Mouse (Mus musculus) gastrocnemius, adult 8-10 months (tissue): ENCODE results near the gene Mt1. TPM values are rescaled to one million over a fixed set of nuclear protein-coding genes. Genes with fewer than 3 reads are reported as not detected.

Experiments used
- DNase-seq, 2 experiments: peaks; one replicate each; pipeline ENCODE4 v3.0.0; 2022; ENCODE audit warnings: low spot score in 2 of 2
- total RNA-seq, 4 experiments: library from RNA; stranded (reverse); gene quantifications; 2 replicates each; pipeline ENCODE4 v1.2.4; 2022

Mt1 gene
- total RNA-seq, 4 experiments from 2014 or later, result 11.7 to 74.5 (median 17.7) TPM

DNA sequence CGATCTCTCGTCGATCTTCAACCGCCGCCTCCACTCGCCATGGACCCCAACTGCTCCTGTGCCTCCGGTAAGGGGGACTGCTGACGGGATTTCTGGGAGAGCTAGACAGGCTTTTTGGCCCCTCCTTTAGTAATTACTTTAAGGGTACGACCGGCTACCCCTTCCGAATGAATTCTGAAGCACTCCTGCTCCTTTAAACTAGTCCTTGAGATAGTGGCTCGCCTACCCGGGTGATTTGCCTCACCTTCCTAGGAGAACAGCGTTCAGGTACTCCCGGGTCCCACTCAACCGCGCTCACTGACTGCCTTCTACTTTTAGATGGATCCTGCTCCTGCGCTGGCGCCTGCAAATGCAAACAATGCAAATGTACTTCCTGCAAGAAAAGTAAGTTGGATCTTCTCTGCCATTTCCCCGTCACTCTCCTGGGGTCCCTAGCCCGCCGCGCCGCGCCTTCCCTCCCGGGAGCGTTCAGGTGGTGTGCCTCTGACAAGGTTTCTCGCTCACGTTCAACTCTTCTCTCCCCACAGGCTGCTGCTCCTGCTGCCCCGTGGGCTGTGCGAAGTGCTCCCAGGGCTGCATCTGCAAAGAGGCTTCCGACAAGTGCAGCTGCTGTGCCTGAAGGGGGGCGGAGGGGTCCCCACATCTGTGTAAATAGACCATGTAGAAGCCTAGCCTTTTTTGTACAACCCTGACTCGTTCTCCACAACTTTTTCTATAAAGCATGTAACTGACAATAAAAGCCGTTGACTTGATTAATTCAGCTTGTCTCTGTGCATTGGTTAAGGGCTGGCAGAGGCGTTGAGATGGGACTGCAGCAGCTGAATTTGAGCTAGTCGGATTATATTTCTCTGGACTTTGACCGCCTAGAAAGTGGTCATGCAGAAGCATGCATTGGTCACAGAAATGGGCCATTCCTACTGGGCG is 5.8 kb upstream of the Mt1 start:
- no peak for DNase-seq

DNA sequence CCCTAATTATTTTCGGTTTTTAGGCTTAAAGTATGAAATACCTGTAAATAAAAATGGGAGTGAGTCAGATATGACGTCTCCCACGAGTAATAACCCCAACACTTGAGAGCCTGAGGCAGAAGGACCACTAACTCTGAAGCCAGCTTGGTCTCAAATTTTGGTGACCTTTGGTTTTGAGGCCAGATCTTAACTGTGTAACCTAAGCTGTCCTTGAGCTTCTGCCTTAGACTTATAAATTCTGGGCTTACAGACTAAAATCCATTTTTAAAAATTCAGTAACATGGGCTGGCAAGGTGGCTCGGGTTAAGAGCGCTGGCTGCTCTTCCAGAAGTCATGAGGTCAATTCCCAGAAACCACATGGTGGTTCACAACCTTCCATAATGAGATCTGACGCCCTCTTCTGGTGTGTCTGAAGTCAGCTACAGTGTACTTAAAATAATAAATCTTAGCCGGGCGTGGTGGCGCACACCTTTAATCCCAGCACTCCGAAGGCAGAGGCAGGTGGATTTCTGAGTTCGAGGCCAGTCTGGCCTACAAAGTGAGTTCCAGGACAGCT is 5.0 kb upstream of the Mt1 start:
- no peak for DNase-seq

DNA sequence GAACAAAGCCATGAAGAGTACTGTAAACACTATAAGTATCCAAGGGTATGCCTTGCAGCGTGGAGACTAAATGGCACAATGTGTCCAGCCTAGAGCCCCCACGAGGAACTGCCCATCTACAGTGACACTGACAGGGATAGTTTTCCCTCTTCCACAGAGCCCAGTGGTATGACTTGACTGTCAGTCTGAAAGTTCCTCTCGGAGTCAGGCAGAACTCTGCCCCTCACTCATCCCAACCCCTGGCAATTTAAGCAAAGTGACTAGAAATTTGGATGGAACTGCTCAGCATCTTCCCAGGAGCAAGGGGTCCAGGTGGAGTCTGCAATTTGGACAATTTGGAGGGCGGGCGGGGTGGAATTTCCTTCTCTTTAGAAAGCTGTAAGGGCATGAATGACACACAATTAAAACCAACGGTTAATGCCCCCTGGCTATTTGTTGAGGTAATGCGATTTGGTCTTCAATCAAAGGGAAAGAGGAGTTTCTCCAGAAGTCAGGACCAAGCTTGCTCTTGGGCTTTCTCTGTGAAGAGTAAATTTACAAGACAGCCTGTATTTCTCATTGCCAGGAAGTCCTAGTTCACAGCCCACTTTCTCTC is 4.2 kb upstream of the Mt1 start:
- DNase-seq, result no peak

DNA sequence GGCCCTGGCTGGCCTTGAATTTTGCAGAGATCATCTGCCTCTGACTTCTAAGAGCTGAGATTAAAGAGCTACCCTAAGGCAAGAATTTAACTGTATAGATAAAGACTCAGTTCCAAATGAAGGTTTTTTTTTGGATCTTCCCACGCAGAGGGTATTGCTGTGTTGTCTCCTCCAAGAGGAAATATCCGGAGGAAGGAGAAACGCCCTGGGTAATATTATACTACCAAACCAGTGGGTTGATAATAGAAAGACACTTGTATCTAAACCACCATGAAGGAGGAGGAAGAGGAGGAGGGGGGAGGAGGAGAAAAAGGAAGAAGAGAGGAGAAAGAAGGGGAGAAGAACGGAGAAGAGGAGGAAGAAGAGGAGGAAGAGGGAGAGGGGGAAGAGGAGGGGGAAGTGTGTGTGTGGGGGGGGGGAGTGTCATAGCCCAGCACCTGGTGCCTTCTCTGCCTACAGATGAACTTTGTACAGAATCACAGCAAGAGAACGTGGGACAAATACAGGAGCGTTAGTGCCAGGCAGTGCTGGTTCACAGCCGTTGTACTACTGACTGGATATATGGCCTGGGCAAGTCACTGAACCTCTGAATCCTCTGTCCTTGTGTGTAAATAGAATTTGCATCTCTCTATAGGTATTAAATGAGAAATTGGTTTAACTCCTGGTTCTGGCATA is 1.0 kb upstream of the Mt1 start:
- no peak for DNase-seq

DNA sequence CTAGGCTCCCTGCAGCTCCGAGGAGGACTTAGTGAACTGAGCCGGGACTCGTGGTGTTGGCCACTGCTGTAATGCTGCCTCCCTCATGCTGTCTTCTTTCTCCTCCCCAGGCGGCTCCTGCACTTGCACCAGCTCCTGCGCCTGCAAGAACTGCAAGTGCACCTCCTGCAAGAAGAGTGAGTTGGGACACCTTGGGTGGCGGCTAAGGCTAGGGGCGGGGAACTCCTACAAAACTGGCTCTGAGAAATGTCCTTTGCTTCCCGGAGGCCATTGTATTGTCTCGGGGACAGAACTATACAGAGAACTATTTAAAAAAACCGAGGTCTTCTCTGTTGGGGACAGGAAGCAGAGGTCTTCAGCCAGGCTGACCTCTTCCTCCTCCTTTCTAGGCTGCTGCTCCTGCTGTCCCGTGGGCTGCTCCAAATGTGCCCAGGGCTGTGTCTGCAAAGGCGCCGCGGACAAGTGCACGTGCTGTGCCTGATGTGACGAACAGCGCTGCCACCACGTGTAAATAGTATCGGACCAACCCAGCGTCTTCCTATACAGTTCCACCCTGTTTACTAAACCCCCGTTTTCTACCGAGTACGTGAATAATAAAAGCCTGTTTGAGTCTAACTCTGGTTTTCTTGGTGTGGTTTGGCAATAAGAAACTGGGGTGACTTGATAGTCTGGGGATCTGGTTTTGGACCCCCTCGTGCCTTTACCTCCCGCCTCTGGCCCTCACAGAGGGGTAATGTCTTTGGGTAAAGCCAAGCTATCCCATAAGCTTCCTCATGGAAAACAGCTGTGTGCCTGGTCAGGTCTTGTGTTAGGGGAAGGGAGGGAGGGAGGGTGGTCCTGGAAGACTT is 1.1 kb downstream of the Mt1 start:
- no peak for DNase-seq

DNA sequence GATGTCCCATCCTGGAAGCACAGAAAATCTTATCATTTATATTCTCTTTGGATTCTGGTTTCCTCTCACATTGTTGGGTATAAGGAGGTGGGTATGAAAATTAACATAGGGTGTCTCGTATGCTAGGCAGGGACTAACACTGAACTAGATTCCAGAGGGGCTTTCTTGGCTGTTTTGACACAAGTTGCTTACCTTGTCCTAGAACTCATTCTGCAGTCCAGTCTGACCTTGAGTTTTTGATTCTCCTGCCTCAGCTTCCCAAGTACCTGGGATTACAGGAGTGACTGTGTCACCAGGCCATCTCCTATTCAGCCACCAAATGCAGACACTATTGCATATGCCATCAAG is 1.7 kb downstream of the Mt1 start:
- no peak for DNase-seq

DNA sequence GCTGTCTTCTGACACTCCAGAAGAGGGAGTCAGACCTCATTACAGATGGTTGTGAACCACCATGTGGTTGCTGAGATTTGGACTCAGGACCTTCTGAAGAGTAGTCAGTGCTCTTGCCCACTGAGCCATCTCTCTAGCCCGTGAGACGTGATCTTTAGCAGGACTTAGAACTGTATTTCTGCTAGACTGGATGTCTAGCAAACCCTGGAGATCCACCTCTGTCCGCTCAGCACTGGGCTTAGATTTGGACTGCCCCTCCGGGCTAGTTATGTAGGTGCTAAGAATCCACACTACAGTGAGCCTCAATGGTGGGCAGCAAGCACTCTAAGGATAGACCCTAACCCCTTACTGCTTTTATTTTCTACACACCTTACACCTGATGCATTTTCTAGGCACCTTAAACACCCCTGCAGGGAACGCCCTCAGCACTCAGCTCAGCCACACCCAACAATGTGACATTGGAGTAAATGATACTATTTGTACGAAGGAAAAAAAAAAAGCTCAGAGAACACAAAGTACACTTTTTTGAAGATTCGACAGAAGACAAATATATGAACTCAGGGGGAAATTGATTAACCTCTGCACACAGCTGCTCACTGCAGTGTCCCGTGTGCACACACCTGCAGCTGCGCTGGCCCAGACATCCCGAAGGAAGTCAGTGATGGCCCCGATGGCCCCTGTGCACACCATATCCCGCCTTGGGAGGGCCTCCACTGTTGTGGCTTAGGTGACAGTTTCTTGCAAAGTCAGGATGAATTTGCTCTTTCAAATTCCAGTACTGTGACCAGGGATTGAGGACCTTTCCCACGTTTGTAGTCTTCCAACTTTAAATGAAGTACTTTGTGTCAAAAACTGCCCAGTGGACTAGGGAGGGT is 3.4 kb downstream of the Mt1 start:
- DNase-seq, result no peak

DNA sequence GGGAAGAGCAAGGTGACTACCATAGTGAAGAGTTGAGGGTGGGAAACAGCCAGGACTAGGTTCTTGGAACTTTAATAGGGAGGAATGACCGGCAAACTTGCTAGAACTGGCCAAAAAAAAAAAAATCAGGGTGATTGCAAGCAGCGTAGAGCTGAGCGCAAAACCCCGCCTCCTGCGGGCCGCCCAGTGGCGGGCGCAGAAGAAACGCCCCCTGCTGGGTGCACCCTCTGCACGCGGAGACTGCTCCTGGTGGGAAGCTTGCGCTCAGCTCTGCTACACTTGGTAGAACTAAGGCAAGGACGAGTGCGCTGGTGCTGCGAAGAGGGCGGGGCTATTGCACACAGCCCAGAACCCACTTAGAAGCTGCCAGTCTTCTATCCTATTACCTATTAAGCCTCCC is 4.2 kb downstream of the Mt1 start:
- peak; percentile 54 to 69 for DNase-seq

DNA sequence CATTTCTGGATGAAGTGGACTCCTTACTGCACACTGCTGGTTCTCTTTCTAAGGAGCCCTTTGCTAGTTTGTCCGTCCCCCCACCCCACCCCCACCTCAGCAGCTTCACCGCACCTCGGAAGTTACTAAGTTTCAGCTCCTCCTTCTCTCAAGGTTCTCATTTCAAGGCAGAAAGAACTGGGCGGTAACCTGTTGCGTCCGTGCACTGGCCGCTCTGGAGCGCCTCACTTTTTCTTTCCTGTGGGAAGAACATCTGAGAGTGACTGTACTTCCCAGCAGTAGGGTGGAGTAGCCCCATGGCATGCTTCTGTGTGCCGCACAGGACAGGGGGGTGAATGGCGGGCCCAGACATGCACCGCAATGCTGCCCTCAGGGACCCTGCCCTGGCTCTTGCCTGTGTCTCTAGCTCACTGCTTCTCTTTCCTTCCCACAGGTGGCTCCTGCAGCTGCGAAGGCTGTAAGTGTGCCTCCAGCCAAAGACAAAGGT is 5.5 kb downstream of the Mt1 start:
- DNase-seq, result no peak

DNA sequence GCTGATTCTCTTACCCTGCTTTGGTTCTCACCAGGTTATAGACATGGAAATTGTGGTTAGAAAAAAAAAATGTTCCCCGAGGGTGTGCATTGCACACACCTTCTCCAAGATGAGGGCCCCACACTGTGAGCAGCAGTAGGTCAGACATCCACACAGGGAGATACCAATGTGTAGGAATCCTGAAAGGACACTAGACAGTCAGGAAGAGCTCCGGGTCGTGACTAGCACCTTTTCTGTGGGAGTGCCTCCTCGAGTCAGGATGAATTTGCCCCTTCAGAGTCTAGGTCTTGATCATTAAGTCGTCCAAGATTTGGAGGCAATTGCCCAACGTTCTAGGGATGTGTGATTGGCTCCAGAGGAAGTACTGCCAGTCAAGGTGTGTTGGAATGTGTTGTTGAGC is 6.9 kb downstream of the Mt1 start:
- no peak for DNase-seq

DNA sequence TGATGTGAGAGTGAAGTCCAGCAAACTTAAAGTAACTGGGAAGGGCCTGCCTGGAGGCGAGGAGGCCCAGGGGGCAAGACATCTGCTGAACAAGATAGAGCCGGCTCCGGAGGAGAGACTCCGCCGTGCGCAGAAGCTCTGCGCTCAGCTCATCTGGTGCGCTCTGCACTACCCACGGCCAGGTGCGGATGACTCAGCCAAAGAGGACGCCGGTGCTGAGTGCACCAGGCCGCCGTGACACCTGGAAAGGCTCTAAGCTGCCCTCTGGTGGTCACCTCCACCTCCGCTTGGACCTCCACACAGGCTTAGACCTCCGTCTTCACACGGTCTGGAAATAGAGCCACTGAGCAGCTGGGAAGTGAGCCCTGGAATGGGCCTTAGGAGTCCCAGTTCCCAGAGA is 7.7 kb downstream of the Mt1 start:
- peak; percentile 64 to 73 for DNase-seq

DNA sequence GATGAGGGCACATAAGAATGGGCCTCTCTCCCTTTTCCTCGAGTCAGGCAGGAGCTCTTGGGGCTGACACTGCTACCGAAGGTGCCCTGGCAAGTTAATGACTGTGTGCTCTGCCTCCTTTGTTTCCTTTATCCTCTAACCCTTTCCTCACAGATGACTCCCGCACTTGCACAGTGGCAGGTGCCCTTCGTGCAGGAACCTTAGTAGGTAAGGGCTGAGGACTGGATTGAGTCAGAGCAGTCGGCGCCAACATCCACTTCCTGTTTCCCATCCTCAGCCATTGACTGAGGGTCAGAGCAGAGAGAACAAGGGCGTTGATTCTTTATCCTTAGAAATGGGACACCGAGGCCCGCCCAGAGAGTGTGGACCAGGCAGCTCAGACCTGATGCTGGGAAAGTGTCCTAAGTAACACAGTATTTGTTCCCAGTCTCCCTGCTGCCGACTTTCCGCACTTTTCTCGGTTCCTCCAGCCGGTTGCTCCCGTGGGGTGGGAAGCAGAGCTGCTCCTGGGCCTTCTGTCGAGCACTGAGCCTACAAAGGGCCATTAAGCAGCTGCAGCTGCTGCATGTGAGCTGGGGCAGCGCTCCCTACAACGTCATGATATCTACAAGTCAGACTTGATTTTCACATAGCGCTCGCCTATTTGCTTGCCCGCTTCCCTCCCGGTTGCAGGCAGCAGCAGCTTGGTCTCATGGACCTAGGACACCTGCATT is 8.6 kb downstream of the Mt1 start:
- no peak for DNase-seq

DNA sequence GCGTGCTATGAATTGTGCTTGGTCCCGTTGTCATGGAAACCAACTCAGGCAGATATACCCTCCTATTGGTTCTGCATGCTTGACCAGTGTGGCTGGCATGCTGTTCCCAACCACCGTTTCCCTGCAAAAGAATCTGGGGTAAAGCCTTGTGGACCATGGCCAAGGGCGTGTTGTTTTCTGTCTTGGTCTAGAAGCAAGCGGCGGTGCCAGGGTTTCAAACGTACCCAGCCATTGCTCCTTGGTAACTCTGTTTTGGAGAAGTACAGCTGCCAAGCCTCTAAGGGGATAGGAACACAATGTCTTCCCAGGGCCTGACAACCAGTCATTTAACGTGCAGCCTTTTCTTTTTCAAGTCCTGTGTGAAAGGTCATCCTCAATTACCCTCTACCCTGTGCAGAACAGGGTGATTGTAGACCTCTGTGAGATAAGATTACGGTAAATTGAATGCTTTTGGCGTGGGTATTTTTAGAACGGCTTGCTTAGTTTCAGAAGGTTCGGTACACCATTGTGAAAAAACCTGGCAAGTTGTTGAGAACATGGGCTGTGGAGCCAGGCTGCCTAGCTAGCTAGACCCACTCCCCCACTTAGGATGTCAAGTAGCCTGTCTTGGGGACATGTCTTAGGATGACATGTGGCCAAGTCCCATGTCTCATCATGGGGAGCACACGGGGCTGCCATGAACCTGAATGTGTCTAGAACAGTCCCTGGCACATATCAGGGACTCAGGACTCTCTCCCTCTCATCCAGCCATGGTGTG is 10.6 kb downstream of the Mt1 start:
- DNase-seq, result peak; percentile 35 to 44

DNA sequence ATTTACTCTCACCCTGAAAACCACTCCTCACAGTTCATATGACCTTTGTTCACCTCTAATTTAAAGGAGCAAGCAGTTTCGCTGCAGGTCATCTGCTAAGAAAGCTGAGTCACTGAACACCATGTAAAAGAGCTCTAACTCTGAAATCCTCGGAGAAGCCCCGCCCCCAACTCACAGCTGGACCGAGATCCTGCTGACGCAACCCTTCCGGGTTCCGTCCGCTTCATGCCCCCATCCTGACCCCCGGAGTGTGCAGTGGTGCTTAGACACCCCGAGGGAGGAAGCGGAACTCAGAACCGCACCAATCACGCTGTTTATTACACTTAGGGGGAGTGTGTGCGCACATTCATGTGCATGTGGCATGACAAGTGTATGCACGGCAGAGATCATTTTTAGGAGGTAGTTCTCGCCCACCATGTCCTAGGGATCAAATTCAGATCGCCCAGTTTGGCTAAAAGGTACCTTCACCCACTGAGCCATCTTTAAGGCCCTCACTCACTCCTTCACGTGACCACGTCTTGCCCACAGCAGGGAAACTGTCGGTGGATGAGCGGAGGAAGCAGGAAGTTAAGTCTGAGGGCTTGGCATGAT is 12.3 kb downstream of the Mt1 start:
- DNase-seq, result peak; percentile 42 to 48

DNA sequence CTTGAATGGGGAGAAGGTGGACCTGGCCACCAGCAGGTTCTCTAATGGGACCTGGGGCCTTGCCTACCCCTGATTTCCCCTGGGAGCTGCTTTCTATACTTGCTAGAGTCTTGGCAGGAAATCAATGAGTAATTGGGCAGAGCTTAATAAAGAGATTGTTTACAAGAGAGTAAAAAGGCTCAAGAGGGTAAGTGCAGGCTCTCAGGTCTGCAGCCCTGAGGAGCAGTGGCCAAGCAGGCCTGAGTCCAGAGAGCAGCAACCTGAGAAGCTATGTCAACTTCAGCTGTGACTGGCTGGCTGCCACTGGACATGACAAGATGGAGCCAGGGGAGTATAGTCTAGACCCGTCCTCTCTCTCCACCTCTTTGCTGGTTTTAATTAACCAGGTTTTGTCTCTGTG is 14.0 kb downstream of the Mt1 start:
- DNase-seq, result peak; percentile 33 to 67

DNA sequence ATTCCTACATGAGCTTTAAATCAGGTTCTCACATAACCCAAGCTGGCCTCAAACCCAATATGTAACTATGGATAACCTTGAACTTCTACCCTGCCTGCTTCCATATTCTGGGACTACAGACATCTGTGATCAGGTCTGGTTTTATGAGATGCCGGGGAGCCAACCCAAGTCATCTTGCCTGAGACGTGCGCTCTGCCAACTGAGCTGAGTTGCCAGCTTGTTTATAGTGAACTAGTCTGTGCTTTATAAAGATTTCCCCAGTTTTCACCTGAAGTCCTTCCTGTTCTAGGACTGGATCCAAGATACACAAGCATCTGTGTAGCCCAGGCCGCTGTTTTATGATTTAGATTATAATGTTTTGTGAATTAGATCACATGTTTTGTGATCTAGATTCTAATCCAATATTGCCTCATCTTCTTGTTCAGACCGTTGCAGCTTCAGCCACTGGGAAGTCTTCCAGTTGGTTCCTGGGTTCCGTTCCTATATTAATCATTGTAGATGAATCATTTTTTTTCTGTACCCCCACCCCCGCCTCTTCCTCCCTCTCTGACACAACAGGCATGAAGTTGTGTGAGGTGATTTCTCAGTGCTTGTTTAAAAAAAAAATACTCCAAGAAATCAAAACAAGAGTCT is 15.8 kb downstream of the Mt1 start:
- DNase-seq, result peak; percentile 13 to 22

DNA sequence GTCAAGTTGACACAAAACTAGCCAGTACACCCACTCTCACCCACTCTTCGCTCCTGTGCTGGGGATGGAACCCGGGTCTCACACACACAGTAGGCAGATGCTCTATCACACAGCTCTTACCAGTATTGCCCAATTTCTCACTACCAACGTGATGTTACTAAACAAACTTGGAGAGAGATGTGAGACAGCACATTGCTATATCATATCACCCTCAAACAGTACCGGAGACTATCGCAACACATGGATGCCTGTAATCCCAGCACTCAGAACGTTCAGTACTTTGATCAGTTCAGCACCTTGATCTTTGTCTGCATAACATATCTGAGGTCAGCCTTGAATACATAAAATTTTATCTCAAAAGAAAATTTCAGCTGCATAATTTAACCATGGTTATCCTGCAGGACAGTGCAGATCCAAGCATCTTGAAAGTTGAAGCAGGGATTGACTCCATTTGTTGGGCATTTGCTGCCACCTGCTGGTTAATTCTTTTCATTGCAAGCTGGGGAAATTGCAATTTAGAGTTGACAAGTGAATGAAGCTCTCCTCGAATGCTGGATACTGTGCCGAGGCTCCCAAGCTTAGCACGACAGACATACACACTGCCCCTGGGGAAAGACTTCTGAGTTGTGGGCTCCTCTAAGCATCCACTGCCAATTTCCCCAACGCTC is 20.5 kb downstream of the Mt1 start:
- no peak for DNase-seq
